Mouse (Mus musculus) bone marrow macrophage, adult 2 months (primary cell): Measurements from ENCODE around the gene Pou2af1.

Experiments used
- CTCF ChIP-seq: IDR thresholded peaks from 2 replicates; pipeline ENCODE4 v1.5.1; 2012; ENCODE audit warnings: low read depth, mild to moderate bottlenecking, low read length, moderate library complexity
- POLR2A ChIP-seq: IDR thresholded peaks from 2 replicates; pipeline ENCODE4 v1.6.1; 2012; ENCODE audit warnings: mild to moderate bottlenecking, low read depth, low read length, borderline replicate concordance

- TF ChIP-seq CTCF (no peak), POLR2A (no peak)
Observed at GRCm38 (mm10) chr9:51167954-51168353, 45.6 kb upstream of the Pou2af1 start.
